Mouse (Mus musculus): ENCODE results near the gene Fam25c. TPM values are rescaled to one million over a fixed set of nuclear protein-coding genes. Genes with fewer than 3 reads are reported as not detected.

Fam25c gene
- polyA plus RNA-seq, 1 experiment: not detected

- no peaks in the 10 kb centered on the region for H3K36me3 ChIP-seq (ENCODE audit: control insufficient read depth, insufficient read depth, low read length)
- no peak overlapping the region for H3K27ac ChIP-seq (ENCODE audit: control insufficient read depth, insufficient read depth, low read depth, low read length)
- TF ChIP-seq POLR2A (IDR thresholded peaks at IDR 0.05; ENCODE audit: control insufficient read depth, low read depth, low read length) (no peak), CTCF (IDR thresholded peaks at IDR 0.05; ENCODE audit: control insufficient read depth, insufficient read depth, insufficient replicate concordance, low read depth, low read length) (no peak)
- no peaks in the 10 kb centered on the region for H3K27me3 ChIP-seq (ENCODE audit: control insufficient read depth, insufficient read depth, low read length)
- no peak overlapping the region for H3K4me3 ChIP-seq (ENCODE audit: control insufficient read depth, low read depth, low read length)
- peaks cover 6% of the 10 kb centered on the region for H3K4me1 ChIP-seq (ENCODE audit: control insufficient read depth, insufficient read depth, low read length)
Measured at GRCm38 (mm10) chr14:34354456-34354855, 777 bp downstream of the Fam25c start.

- H3K27me3 ChIP-seq (ENCODE audit: control insufficient read depth, insufficient read depth, low read length): no peaks in the 10 kb centered on the region
- H3K4me3 ChIP-seq (ENCODE audit: control insufficient read depth, low read depth, low read length): no peak overlapping the region
- TF ChIP-seq POLR2A (IDR thresholded peaks at IDR 0.05; ENCODE audit: control insufficient read depth, low read depth, low read length) (no peak), CTCF (IDR thresholded peaks at IDR 0.05; ENCODE audit: control insufficient read depth, insufficient read depth, insufficient replicate concordance, low read depth, low read length) (no peak)
- H3K27ac ChIP-seq (ENCODE audit: control insufficient read depth, insufficient read depth, low read depth, low read length): no peak overlapping the region
- H3K36me3 ChIP-seq (ENCODE audit: control insufficient read depth, insufficient read depth, low read length): no peaks in the 10 kb centered on the region
- H3K4me1 ChIP-seq (ENCODE audit: control insufficient read depth, insufficient read depth, low read length): peaks cover 6% of the 10 kb centered on the region
Measured at GRCm38 (mm10) chr14:34353326-34353725, 1.9 kb downstream of the Fam25c start.

GRCm38 (mm10) chr14:34352523-34352922 lies 2.7 kb downstream of the Fam25c start:
- H3K4me3 ChIP-seq (ENCODE audit: control insufficient read depth, low read depth, low read length): no peak overlapping the region; the same call in 1 of the 2 replicates
- no peak for TF ChIP-seq CTCF (IDR thresholded peaks at IDR 0.05; ENCODE audit: control insufficient read depth, insufficient read depth, insufficient replicate concordance, low read depth, low read length)
- no peak for TF ChIP-seq POLR2A (IDR thresholded peaks at IDR 0.05; ENCODE audit: control insufficient read depth, low read depth, low read length)
- no peaks in the 10 kb centered on the region for H3K27me3 ChIP-seq (ENCODE audit: control insufficient read depth, insufficient read depth, low read length)
- peaks cover 6% of the 10 kb centered on the region for H3K4me1 ChIP-seq (ENCODE audit: control insufficient read depth, insufficient read depth, low read length)
- H3K36me3 ChIP-seq (ENCODE audit: control insufficient read depth, insufficient read depth, low read length): no peaks in the 10 kb centered on the region
- H3K27ac ChIP-seq (ENCODE audit: control insufficient read depth, insufficient read depth, low read depth, low read length): no peak overlapping the region

GRCm38 (mm10) chr14:34351660-34352059 lies 3.6 kb downstream of the Fam25c start:
- peaks cover 6% of the 10 kb centered on the region for H3K4me1 ChIP-seq (ENCODE audit: control insufficient read depth, insufficient read depth, low read length)
- H3K4me3 ChIP-seq (ENCODE audit: control insufficient read depth, low read depth, low read length): no peak overlapping the region
- no peak overlapping the region for H3K27ac ChIP-seq (ENCODE audit: control insufficient read depth, insufficient read depth, low read depth, low read length)
- no peaks in the 10 kb centered on the region for H3K27me3 ChIP-seq (ENCODE audit: control insufficient read depth, insufficient read depth, low read length)
- H3K36me3 ChIP-seq (ENCODE audit: control insufficient read depth, insufficient read depth, low read length): no peaks in the 10 kb centered on the region
- TF ChIP-seq POLR2A (IDR thresholded peaks at IDR 0.05; ENCODE audit: control insufficient read depth, low read depth, low read length): no peak
- TF ChIP-seq CTCF (IDR thresholded peaks at IDR 0.05; ENCODE audit: control insufficient read depth, insufficient read depth, insufficient replicate concordance, low read depth, low read length): no peak

- TF ChIP-seq CTCF (IDR thresholded peaks at IDR 0.05; ENCODE audit: control insufficient read depth, insufficient read depth, insufficient replicate concordance, low read depth, low read length): no peak
- no peak for TF ChIP-seq POLR2A (IDR thresholded peaks at IDR 0.05; ENCODE audit: control insufficient read depth, low read depth, low read length)
- Histone ChIP-seq H3K4me1 (ENCODE audit: control insufficient read depth, insufficient read depth, low read length) (peaks cover 6% of the 10 kb centered on the region), H3K27me3 (ENCODE audit: control insufficient read depth, insufficient read depth, low read length) (no peaks in the 10 kb centered on the region), H3K36me3 (ENCODE audit: control insufficient read depth, insufficient read depth, low read length) (no peaks in the 10 kb centered on the region), H3K27ac (ENCODE audit: control insufficient read depth, insufficient read depth, low read depth, low read length) (no peak overlapping the region), H3K4me3 (ENCODE audit: control insufficient read depth, low read depth, low read length) (no peak overlapping the region)
Measured at GRCm38 (mm10) chr14:34349007-34349406, 6.2 kb downstream of the Fam25c start.

- Histone ChIP-seq H3K36me3 (ENCODE audit: control insufficient read depth, insufficient read depth, low read length) (no peaks in the 10 kb centered on the region), H3K4me1 (ENCODE audit: control insufficient read depth, insufficient read depth, low read length) (peaks cover 6% of the 10 kb centered on the region), H3K4me3 (ENCODE audit: control insufficient read depth, low read depth, low read length) (no peak overlapping the region), H3K27me3 (ENCODE audit: control insufficient read depth, insufficient read depth, low read length) (no peaks in the 10 kb centered on the region), H3K27ac (ENCODE audit: control insufficient read depth, insufficient read depth, low read depth, low read length) (no peak overlapping the region)
- no peak for TF ChIP-seq CTCF (IDR thresholded peaks at IDR 0.05; ENCODE audit: control insufficient read depth, insufficient read depth, insufficient replicate concordance, low read depth, low read length)
- TF ChIP-seq POLR2A (IDR thresholded peaks at IDR 0.05; ENCODE audit: control insufficient read depth, low read depth, low read length): no peak
Measured at GRCm38 (mm10) chr14:34348301-34348700, 6.9 kb downstream of the Fam25c start.

GRCm38 (mm10) chr14:34347084-34347483 lies 8.1 kb downstream of the Fam25c start:
- Histone ChIP-seq H3K27ac (ENCODE audit: control insufficient read depth, insufficient read depth, low read depth, low read length) (no peak overlapping the region), H3K4me1 (ENCODE audit: control insufficient read depth, insufficient read depth, low read length) (peaks cover 4% of the 10 kb centered on the region), H3K4me3 (ENCODE audit: control insufficient read depth, low read depth, low read length) (no peak overlapping the region), H3K36me3 (ENCODE audit: control insufficient read depth, insufficient read depth, low read length) (no peaks in the 10 kb centered on the region), H3K27me3 (ENCODE audit: control insufficient read depth, insufficient read depth, low read length) (no peaks in the 10 kb centered on the region)
- TF ChIP-seq POLR2A (IDR thresholded peaks at IDR 0.05; ENCODE audit: control insufficient read depth, low read depth, low read length) (no peak), CTCF (IDR thresholded peaks at IDR 0.05; ENCODE audit: control insufficient read depth, insufficient read depth, insufficient replicate concordance, low read depth, low read length) (no peak)

All from testis, adult 2 months (tissue).